6 mouse cellular contexts compared by ENCODE assay signal in genomic region chr3:142542776-142543175, GRCm38 (mm10). TPM values are rescaled to one million over a fixed set of nuclear protein-coding genes. Genes with fewer than 3 reads are reported as not detected.
"Had no signal": no experiment of that assay in that cellular context is flagged by ENCODE, and none has a peak within 500 bp of the region (broad histone marks: within the 10 kb centered on the region; RNA-seq: fewer than 3 reads in every experiment).

No protein-coding gene starts in this region.

RNA-seq across cellular contexts. Expression of gene Gbp2b, which starts 51.9 kb away (rescaled TPM):
- polyA plus RNA-seq: liver, embryonic 13.5 days; lung, embryonic 15.5 days; midbrain, embryonic 15.5 days; midbrain, postnatal 0 days; neural tube, embryonic 15.5 days; stomach, embryonic 14.5 days had no signal
